Mouse (Mus musculus) testis, adult 2 months (tissue): ENCODE measurements around the gene Gm49403.

Experiments used
- CTCF ChIP-seq: fragments of 200-500 bp; IDR thresholded peaks from 2 replicates; pipeline ENCODE4 v1.5.1; 2012; ENCODE audit warnings: low read depth, mild to moderate bottlenecking, inconsistent platforms, low read length, moderate library complexity; ENCODE audit not compliant: control insufficient read depth, insufficient read depth, insufficient replicate concordance
- POLR2A ChIP-seq: fragments of 200-500 bp; IDR thresholded peaks from 2 replicates; pipeline ENCODE4 v1.6.1; 2012; ENCODE audit warnings: low read depth, mild to moderate bottlenecking, inconsistent platforms, low read length, moderate library complexity; ENCODE audit not compliant: control insufficient read depth

DNA sequence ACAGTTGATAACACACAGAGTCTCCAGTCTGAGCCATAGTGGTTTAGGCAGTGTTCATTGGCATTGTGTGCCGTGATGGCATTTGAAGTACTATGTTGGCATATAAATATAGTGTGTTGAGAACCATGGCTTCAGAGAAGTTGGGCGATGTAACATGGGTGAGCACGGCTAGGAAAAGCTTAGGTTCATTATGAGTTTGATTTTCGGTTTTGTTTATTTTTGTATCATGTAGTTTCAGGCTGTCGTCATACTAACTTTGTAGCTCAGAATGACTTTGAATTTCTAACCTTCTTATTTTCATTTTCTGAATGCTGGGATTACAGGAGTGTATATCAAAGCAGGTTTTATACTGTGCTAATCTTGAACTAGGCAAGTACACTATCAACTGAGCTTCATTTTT is 19.7 kb downstream of the Gm49403 start:
- TF ChIP-seq POLR2A (no peak), CTCF (no peak)
